Mouse (Mus musculus) lung, adult 18-20 months (tissue): ENCODE results near the gene Otud7a.

Source experiments
- DNase-seq, 2 experiments: peaks; one replicate each; pipeline ENCODE4 v3.0.0; 2022; ENCODE audit warnings: mixed read lengths in 2 of 2

Gene Otud7a

DNA sequence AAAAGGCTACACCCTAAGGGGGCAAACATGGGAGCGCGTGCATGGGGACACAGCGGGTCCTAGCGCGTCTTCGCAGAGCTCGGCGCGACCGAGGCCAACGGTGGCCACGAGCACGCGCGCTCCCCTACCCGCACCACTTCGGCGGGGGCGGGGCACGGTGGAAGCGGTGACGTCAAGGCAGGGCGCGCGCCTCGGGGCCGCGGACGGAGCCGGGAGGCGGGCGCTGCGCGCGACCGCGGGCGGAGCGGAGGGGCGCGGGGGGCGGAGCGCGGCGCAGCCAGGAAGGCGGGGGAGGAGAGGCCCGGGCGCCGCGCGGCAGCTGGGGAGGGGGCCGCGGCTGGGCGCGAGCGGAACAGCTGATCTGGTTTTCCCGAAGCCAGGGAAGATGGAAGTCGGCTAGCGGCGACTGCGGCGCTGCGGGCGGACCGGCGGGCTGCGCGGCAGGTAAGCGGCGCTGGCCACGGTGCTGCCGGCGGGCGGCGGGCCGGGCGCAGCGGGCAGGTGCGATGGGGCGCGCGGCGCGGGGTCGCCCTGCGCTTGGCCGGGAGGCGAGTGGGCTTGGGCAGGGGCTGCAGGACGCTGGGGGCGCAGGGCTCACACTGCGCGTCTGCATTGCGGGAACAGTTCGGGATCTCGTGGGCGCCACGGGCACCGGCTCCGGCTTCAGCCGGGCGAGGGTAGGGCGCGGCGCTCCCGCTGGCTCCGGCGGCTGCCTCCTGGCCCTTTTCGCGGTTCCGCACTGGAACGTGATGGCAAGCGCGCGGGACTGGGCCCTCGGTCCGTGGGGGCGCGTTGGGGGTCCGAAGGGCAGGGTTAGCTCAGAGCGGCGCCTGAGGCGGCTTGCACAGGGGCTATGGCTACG, at the start of gene Otud7a:
Gene Otud7a (plus strand): TSS at position 268 of the 862 bp plus-strand sequence.
- DNase-seq = peak in 1 of 2 experiments; percentile 0

DNA sequence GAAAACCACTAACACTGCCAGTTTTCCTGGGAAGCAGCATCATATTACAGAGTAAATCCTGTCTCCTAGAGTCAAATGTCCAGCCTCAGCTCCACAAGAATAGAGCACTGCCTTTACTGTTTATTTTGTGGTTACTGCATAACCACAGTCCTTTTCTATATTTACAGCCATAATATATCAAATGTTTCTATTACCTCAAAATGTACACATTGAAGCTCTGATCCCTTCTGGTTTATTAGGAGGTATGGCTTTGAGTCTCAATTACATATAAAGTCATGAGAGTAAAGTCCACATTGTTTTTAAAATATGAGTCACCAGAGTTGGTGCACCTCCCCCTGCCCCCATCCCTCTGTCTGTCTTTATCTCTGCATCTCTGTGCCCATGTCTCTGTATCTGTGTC, 38.6 kb upstream of the Otud7a start:
- peak in 1 of 2 experiments; percentile 7 for DNase-seq

DNA sequence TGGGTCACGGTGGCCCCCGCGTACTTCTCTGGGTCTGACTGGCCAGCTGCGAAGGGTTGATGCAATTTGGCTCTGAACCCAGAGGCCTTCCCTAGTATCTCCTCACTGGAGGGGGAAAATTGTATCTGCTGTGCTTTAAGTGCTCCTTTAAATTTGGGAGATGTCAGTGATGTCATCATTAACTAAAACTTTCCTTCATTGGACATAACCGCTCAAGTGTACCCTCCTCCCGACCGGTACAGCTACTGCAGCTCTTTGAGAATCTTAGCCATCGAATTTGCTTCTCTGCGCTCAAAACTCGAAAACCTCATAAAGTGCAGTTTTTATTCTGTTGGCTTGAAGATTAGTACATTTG, 772 bp downstream of the Otud7a start:
- no peak for DNase-seq

DNA sequence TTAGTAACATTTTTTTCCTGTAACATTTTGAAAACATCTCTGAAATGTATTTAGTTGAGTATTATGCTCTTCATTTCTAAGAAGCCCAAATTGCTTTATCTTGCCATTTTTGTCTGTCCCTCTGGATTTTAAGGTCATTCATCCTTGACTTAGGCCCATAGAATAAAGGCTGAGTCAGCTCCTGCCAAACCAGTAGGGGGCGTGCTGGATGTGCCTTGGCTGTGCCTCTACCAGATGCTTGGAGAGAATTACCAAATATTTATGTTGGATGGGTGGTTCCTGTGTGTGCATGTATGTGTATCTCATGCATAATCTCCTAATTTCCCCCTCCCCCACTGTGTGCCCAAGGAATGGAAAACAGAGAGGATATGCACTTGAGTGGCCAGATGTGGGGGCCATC, 2.4 kb downstream of the Otud7a start:
- DNase-seq = no peak

DNA sequence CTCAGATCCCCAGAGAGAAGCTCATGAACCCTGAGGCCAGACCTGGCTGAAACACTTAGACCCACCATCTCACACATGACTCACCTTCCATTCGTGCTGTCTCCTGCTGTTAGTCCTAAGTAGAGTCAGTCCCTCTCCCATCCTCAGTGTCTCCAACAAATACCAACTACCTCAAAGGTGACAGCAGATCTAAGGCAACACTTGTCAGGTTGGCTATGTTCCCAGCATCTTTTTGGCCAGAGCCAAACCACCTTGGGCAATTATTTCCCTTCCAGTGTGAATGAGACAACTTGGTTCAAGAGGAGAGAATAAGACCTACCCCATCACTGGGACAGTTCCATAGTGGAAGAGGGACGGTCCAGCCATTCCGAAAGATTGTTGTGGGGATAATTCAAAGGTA, 10.7 kb downstream of the Otud7a start:
- DNase-seq = no peak

DNA sequence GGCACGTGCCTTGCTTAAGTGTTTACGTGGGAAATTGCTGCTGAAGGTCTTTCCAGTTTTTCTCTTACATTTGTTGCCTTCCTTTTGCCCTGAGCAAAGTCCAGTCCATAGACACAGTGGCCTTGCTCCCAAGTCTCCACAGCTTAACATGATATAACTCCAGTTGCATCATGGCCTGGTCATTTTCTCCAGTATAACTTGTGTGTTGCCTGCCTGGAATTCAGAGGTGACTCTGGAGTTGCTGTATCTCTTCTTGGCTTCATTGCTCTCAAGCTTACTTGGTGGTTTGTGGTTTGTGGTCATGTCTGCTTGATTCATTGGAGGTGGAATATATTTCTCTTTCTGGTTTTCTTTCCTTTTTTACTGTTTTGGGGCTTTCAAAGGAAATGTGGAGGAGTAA, 17.7 kb downstream of the Otud7a start:
- no peak for DNase-seq

DNA sequence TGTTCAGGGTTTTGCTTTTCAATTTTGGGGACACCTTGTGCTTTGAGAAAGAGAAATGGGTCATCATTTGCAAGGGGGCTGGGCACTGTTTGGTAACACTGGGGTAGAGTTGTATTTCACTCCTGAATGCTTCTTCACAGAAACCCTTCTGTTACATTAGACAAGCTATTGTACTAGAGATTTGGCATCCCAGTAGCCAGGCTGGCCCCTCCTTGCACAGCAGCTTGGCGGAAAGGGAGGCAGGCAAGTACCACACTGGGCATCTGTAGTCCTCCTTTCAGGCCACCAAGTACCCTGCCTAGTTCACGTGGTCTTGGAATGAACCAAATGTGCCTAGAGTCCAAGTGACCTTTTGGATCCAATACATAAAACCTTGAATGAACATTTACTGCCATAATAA, 18.1 kb downstream of the Otud7a start:
- no peak for DNase-seq

DNA sequence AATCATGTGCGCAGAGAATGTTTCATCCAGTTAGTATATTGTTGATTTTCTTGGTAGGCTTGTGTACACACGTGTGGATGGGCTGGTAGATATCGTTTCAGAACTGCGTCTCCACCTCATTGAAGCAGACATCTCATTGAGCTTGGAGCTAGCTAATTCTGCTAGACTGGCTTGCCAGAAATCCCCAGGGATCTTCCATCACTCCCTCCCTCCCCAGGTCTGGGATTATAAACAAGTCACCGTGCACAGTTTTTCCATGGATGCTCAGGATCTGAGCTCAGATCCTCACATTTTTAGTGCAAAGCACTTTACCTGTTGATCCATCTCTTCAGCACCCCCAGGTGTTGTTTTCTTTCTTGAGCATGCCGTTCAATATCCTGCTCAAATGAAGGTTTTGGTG, 22.2 kb downstream of the Otud7a start:
- no peak for DNase-seq

DNA sequence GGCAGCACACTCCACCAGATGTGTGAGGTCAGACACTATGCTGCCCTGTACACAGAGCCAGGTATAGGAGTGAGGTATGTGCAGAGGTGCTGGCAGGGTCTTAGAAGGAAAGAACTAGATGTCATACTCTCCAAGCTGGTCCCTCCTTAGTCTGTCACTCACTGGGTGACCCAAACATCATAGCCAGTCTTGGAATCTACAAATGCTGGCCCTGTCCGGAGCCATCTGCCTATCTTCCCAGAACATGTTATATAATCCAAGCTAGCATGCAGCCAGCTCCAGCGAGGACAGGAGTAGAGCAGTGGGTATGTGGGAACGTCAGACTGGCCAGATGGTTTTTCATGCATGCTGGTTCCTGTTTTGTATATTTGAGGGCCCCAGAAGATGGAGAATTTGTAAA, 23.7 kb downstream of the Otud7a start:
- DNase-seq = no peak

DNA sequence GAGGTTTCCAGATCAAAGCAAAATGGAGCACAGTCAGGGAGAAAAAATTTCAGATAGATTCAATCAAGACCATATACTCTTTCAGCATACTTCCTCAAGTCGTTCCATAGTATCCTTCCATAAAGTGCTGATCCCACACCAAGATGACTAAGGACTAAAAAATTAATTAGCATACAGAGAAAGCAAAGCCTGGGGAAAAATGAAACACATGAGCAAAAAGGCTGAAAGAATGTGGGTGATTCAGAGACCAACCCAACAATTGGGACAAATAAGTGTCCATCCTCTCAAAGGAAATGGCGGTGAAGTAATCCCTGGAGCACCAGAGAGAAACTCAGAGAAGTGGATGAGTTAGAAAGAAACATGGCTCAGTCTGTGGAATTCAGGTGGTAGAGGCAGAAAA, 38.5 kb downstream of the Otud7a start:
- no peak for DNase-seq

DNA sequence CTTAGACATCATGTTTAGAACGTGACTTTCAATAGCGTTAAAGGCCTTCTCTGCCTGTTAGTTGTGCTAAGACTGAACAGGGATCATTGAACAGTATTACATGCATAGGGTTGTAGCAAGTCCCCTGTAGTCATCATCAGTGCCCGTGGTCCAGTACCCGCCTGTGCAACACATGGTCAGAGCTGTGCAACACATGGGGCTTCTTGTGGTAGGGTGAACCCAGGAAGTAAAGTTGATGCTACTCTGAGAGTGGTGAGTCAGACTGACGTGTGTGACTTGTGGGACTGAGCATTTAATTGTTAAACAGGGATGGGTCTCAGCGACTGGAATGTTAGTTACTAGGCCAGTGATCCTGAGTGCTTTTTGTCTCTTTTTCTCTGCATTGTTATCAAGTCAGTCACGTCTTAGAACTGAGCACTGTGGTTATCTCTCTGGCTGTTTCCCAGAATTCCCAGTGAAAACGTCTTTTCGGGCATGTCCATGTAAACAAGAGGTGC, 52.5 kb downstream of the Otud7a start:
- DNase-seq = no peak

DNA sequence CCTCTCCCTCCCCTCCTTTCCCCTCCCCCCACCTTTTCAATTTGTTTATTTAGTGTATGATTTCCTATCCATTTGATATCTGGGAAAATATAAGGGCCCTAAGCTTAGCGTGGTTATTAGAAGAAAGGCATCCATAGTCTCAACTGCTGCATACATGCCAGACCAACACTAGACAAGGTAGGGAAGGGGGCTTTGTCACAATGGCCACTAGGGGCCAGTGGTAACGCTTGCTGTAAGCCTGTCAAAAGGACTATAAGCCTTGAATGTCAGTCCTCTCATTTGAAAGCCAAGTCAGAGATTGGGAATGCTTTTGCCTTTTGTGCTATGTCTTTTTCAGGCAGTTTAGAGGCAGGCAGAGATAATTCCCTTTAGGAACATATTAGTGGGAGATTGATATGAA, 59.7 kb downstream of the Otud7a start:
- no peak for DNase-seq

DNA sequence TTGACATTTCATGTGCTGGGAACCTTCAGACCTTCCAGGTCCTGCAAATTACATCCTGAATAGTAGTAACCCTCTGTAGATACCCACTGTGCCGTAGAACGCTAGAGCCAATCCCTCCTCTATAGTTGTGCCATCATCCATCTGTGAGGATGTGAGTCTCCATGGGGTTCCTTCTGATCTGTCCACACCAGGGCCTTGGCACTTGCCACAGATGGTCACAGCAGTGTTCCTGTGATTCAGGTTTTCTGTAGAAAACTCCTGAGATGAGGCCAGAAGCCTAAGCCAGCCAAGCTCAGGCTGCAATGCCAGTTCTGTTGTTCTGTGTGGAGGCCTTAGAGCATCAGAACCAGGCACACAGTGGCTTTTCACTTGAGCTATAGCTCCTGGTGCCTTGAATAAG, 63.5 kb downstream of the Otud7a start:
- DNase-seq = no peak

DNA sequence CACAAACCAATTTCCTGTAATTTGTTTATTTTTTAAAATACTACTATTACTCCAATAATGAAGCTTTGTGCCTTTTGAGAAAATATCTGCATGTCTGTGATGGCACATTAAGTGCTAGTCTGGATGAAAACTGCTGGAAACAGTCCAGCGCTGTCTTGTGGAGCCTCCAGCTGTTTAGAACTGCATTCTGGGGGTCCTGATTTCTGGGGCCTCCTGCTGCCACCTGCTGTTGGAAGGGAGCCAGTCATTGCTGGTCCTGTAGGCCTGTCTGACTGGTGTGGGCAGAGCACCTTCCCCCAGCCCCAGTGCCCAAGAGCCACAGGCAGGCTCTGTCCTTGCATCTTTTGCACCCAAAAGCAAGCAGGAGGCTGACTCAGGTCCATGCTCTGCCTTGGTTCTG, 65.3 kb downstream of the Otud7a start:
- DNase-seq = no peak

DNA sequence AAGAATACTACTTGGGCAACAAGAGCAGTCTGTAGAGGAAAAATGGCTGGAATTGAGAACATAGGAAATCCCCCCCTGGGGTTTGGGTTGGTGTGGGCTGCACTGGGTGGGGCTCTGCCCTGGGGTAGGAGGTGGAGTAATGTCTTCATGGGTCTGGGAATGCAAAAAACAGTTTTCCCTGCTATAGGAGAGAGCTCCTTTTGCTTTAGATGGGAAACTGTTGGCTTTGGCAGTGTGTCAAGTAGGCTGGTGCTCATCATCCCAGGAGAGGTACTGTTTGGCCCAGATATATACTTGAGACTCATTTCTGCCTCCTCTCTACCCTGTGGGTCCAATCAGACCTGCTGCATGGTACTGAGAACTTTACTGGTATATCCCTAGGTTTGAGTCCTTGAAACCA, 66.9 kb downstream of the Otud7a start:
- DNase-seq = no peak

DNA sequence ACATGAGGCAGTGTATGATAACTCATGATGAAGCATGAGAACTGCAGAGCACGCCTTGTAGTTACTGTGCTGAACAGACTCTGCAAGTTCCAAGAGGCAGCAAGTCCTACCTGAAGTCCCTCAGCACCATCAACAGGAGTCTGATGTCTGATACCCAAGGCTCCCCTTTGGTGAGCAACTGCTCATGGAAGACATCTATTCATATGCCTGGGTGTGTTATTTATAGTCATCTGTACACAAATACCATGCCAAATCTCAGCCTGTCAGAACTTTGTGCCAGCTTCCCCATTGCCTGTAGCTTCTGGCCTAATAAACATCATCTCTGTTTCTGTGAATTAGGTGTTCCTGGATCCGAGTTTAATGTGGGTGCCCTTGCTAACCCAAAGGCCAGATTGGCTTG, 68.0 kb downstream of the Otud7a start:
- DNase-seq = no peak

DNA sequence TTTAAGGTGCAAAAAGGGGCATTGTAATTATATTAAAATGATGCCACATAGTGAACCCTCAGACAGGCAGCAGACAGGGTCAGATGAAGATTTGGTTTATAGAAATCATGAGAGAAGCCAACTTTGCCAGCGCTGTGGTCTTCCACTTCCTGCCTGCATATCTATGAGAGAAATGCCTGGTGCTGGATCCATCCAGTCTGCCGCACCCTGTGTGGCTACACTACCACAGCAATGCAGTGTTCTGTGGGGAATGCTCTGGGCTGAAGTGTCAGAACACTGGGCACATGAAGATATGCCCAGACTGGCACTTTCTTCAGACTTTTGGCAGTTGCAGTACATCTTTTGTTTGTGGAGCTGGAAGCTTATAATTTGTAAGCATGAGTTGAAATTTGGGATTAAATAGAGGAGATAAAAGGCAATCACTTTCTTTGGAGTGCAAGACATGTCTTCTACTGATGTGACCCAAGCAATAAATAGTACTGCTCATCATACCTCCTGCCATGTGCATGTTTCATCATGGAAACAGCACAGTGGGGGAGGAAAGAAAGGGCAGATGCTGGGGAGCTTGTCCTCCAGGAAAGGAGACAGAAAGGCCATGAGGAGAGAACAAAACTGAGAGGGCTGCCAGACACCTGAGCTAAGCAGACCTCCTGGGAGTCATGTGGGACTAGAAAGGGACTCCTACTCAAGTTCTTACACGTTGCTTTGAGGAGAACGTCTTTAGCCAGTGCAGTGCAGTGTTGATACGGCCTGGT, 71.8 kb downstream of the Otud7a start:
- DNase-seq = no peak

DNA sequence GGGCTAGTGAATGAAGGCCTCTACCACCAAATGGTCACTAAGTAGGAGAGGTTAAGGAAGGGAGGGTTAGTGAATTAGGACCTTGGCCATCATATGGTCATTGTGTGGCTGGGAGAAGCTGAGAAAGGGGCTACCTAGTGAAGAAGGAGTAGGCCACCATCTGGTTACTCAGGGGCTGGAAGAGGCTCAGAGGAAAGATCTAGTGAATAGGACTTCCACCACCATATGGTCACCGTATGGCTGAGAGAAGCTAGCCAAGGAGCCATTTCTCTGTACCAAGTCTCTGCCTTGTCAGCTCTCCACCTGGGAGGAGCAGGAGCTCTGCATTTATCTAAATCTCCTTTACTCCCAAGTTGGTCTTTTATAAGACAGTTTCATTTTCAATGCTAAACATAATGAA, 75.7 kb downstream of the Otud7a start:
- DNase-seq = no peak

DNA sequence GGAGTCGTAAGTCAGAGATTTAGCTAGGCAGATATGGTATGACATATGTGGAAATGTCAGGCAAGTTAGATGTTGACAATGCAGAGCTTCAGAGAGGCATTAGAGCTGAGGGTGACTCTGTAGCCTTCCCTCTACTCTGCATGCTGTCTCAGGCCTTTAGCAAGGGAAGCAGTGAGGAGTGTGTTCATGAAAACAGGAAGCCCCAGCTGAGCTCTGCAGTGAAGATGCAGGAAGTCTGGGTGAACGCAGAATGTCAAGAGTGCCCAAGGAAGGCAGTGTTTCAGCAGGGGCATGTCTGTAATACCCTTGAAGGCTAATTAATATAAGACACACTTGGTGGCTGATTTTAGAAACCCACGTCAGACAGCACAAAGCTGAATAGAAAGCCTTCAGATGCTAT, 77.9 kb downstream of the Otud7a start:
- DNase-seq = no peak

DNA sequence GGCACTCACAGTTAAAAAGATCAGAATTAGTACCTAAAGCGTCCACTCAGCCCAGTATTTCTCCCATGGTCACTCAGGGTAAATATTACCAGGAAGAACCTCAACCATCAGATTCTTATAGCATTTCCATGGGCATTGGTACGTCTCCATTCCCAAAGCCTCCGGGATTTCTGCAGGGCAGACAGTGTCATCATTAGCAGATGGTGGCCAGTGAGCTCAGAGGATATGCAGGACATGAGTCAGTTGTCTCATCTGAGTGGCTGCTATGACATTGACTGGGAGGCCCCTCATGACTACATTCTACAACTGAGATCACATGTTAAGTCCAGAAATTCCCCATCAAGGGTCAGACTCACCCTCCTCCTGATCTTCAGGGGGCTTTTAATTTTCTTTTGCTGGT, 78.5 kb downstream of the Otud7a start:
- no peak for DNase-seq

DNA sequence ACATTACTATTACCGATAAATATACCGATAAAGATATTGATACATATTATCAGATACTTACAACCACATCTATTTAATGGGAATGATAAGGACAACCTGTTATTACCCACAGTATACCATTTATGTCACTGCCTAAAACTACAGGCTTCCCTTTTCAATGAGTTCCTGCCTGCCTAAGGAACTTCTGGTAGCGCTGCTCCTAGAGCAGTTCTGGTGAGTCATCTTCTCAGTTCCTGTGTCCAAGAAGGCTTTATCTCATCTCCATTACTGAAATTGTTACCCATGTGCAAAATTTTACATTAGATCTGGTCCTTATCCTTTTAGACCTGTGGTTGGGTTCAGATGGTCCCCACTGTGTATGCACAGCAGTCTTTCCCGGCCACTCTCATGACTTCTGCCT, 95.7 kb downstream of the Otud7a start:
- DNase-seq = no peak

DNA sequence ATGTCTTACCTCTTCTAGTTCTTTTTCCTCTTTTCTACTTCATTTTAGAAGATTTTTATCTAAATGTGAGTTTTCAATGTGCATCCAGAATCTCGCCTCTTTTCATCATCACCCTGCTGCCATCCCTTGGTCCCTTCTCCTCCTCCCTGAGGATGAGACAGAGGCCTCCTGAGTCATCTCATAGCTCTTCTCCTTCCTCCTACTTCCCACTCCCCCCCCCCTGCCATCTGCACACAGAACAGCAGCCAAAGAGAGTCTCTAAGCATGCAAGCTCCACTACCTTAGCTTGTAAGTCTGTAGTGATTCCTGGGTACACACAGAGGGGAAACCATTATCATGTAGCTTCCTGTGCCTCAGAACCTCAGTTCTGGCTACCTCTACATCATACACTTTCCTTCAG, 109.9 kb downstream of the Otud7a start:
- no peak for DNase-seq

DNA sequence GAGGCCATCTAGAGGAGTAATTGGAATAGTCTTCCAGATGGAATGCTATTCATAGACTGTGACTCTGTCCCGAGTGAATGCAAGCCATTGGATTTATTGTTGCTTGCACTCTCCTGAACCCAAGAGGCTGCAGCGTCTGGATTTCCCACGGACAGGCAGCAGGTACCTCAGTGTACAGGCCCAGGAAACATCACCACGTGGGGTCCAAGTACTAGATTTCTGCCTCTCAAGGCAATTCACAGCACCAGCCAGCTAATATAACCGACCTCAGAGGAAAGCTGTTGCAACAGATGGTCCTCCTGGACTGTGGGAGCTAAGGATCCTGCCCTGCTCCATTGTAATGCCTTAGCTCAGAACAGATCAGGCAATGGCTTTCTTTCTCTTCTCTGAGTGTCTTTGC, 111.8 kb downstream of the Otud7a start:
- DNase-seq = no peak

DNA sequence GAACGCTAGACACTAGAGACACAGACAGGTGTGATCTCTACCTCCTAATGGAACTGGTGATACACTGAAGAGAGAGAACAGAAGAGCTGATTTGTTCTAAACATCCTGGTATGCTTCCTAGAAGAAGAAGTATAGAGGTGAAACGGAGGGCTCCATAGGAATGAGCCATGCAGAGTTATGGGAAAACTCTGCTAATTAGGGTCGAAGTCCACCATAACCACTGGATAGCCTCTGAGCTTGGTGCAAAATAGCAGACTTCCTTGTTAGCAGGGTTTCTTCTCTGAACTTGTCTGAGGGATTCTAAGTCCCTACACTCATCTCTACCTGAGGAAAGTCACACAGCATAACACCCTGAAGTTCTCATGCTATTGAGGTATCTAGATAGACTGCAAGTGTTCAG, 114.4 kb downstream of the Otud7a start:
- DNase-seq = no peak
